Mouse (Mus musculus): ENCODE measurements around the gene Zfp423. TPM values are rescaled to one million over a fixed set of nuclear protein-coding genes. Genes with fewer than 3 reads are reported as not detected.
A peak's percentile ranks its signal among the peaks of the same experiment; 100 is the strongest.

Zfp423 gene
- 2.1 and 3.5 TPM in 2 replicates for polyA plus RNA-seq (2015; fragmentation: Nextera tagmentation; extraction: Ambion mirVana)

DNA sequence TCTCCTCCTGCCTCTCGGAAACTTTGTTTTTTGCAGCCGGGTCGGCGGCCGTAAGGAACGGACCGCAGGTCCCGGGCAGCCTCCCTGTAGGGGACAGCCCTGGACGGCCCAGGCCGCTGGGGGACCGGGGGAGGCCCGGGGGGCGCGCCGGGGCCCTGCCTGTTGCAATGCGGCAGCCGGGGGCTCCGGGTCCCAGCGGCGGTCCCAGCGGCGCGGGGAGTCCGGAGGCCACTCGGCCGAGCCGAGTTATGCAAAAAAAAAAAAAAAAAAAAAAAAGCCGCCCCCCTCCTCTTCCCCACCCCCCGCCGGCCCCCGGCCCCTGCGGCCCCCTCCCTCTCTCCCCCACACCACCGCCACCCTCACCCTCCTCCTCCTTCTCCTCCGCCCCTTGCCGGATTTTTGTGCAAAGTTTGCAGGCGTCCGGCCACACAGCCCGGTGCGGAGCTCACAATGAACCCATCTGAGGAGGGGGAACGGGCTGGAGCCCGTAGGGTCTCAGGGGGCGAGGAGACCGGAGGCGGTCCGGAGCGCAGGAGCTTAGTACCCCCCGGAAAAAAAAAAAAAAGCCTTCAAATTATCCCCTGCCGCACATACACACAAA, at the start of gene Zfp423:
Gene Zfp423 (minus strand): TSS at position 276 of the 601 bp plus-strand sequence.
- under 1% methylated on average over 32 of the region's 48 CpGs for WGBS
- H3K4me3 ChIP-seq (ENCODE audit: low read depth, low read length): peak within 1 kb of the TSS; percentile 72

DNA sequence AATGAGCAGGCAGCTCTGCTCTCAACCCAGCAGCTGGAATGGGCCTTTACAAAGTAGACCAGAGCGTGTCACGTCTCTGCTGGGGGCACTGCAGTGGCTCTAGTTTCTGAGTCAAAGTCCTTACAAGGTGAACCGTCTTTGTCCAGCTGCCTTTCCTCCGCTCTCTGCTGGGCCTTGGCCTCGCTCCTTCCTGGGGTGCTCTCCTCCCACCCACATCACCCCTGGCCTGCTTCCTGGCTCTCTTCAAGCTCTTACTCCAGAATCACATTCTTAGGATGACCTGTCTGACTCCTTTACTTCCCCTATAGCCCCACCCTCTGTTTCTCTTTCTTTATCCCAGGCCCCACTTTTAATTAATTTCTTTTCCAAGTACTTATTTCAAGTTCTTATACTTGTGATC, 47.4 kb upstream of the Zfp423 start:
- Histone ChIP-seq H3K27me3 (replicated peaks; ENCODE audit: insufficient read depth, low read length) (no peaks in the 10 kb centered on the region), H3K27ac (ENCODE audit: low read length) (no peak overlapping the region), H3K9me3 (ENCODE audit: low read length) (no peaks in the 10 kb centered on the region), H3K4me2 (replicated peaks; ENCODE audit: low read depth, low read length) (no peak overlapping the region), H3K4me1 (ENCODE audit: insufficient read depth, low read depth, low read length) (no peaks in the 10 kb centered on the region), H3K9ac (replicated peaks; ENCODE audit: low read depth) (no peak overlapping the region), H3K4me3 (ENCODE audit: low read depth, low read length) (no peak overlapping the region), H3K36me3 (ENCODE audit: insufficient read depth, low read length) (no peaks in the 10 kb centered on the region)
- TF ChIP-seq EP300 (IDR thresholded peaks at IDR 0.05) (no peak), CTCF (IDR thresholded peaks at IDR 0.05) (no peak)
- WGBS: 63% methylated on average over 5 of the region's 5 CpGs
- ATAC-seq: peak; percentile 26; the same call in 1 of the 2 replicates
- DNase-seq (ENCODE audit: low spot score): peak; percentile 21

More for the DNA sequence above, at the start of gene Zfp423:
- peak within 1 kb of the TSS; percentile 99 for H3K4me2 ChIP-seq (replicated peaks; ENCODE audit: low read depth, low read length)
- peaks cover 14% of the 10 kb centered on the region; the same call in 1 of the 2 replicates for H3K4me1 ChIP-seq (ENCODE audit: insufficient read depth, low read depth, low read length)
- H3K9ac ChIP-seq (replicated peaks; ENCODE audit: low read depth): peak within 1 kb of the TSS; percentile 71
- TF ChIP-seq EP300 (IDR thresholded peaks at IDR 0.05): no peak
- no peak for TF ChIP-seq CTCF (IDR thresholded peaks at IDR 0.05)
- ATAC-seq (peak; percentile 9), DNase-seq (ENCODE audit: low spot score) (peak; percentile 47)
- no peaks in the 10 kb centered on the region for H3K36me3 ChIP-seq (ENCODE audit: insufficient read depth, low read length)
- H3K9me3 ChIP-seq (ENCODE audit: low read length): no peaks in the 10 kb centered on the region
- H3K27ac ChIP-seq (ENCODE audit: low read length): peak within 1 kb of the TSS; percentile 83
- peaks cover 25% of the 10 kb centered on the region for H3K27me3 ChIP-seq (replicated peaks; ENCODE audit: insufficient read depth, low read length)

DNA sequence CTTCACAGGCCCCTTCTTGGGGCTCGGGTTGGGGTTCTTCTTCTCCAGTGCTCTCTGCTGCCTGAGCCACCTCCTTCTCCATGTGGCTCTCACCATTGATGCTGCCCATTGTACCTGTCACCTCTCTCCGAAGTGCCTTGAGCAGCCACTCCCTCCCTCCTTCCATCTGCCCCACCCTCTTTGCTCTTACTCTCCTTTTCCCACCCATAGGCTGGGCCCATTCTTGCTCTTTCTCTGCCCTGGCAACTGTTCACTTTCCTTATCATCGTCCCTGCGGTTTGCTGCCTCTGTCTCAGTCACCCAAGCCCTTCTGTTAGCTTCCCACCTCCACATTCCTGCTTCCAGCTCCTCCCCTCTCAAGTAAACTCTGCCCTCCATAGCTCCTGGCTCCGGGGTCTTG, 25.4 kb upstream of the Zfp423 start:
- Histone ChIP-seq H3K27ac (ENCODE audit: low read length) (no peak overlapping the region), H3K9me3 (ENCODE audit: low read length) (no peaks in the 10 kb centered on the region), H3K36me3 (ENCODE audit: insufficient read depth, low read length) (no peaks in the 10 kb centered on the region), H3K4me2 (replicated peaks; ENCODE audit: low read depth, low read length) (no peak overlapping the region), H3K9ac (replicated peaks; ENCODE audit: low read depth) (no peak overlapping the region), H3K4me1 (ENCODE audit: insufficient read depth, low read depth, low read length) (no peaks in the 10 kb centered on the region), H3K27me3 (replicated peaks; ENCODE audit: insufficient read depth, low read length) (no peaks in the 10 kb centered on the region), H3K4me3 (ENCODE audit: low read depth, low read length) (no peak overlapping the region)
- DNase-seq (ENCODE audit: low spot score) (no peak), ATAC-seq (no peak)
- TF ChIP-seq EP300 (IDR thresholded peaks at IDR 0.05) (no peak), CTCF (IDR thresholded peaks at IDR 0.05) (no peak)
- WGBS: 22% methylated on average over 5 of the region's 5 CpGs

DNA sequence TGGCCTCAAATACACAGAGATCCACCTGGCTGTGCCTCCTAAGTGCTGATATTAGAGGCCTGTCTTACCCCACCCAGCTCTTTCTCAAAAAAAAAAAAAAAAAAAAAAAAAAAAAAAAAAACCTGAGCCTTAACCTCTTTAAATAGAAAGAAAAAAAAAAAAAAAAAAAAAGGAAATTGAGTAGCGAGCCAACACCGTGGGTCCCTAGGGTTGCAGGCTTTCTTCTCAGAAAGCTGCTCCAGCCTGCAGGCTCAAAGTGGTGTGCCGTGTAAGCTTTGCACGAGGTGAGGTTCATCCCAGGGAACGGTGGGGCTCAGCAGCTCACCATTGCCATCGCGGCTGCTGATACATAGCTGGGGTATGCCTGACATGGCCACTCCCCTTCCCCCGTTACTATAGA, 24.6 kb upstream of the Zfp423 start:
- H3K36me3 ChIP-seq (ENCODE audit: insufficient read depth, low read length): no peaks in the 10 kb centered on the region
- H3K4me1 ChIP-seq (ENCODE audit: insufficient read depth, low read depth, low read length): no peaks in the 10 kb centered on the region
- H3K27me3 ChIP-seq (replicated peaks; ENCODE audit: insufficient read depth, low read length): no peaks in the 10 kb centered on the region
- TF ChIP-seq CTCF (IDR thresholded peaks at IDR 0.05) (no peak), EP300 (IDR thresholded peaks at IDR 0.05) (no peak)
- H3K4me3 ChIP-seq (ENCODE audit: low read depth, low read length): no peak overlapping the region
- H3K4me2 ChIP-seq (replicated peaks; ENCODE audit: low read depth, low read length): no peak overlapping the region
- no peak for DNase-seq (ENCODE audit: low spot score)
- ATAC-seq: no peak
- no peak overlapping the region for H3K27ac ChIP-seq (ENCODE audit: low read length)
- H3K9me3 ChIP-seq (ENCODE audit: low read length): no peaks in the 10 kb centered on the region
- 32% methylated on average over 8 of the region's 8 CpGs for WGBS
- H3K9ac ChIP-seq (replicated peaks; ENCODE audit: low read depth): no peak overlapping the region

DNA sequence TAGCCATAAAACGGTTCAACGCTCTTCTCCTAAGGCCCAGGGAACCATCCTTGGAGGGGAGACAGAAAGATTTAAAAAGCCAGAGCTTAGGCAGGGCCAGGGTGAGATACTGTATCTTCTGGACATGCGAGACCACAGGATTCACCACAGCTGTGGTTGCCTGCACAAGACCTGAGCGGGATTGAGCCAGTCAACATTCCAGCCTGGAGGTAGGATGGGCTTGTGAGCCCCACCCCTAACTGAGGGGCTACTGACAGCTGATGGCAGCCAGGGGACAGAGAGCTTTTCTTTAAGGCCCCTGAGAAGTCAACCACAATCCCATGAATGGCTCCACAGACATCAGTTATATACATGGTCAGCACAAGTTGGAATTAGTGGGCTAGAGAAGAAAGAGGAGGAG, 23.5 kb upstream of the Zfp423 start:
- no peak overlapping the region for H3K27ac ChIP-seq (ENCODE audit: low read length)
- TF ChIP-seq CTCF (IDR thresholded peaks at IDR 0.05) (no peak), EP300 (IDR thresholded peaks at IDR 0.05) (no peak)
- no peaks in the 10 kb centered on the region for H3K27me3 ChIP-seq (replicated peaks; ENCODE audit: insufficient read depth, low read length)
- no peak for DNase-seq (ENCODE audit: low spot score)
- no peak overlapping the region for H3K4me3 ChIP-seq (ENCODE audit: low read depth, low read length)
- no peaks in the 10 kb centered on the region for H3K36me3 ChIP-seq (ENCODE audit: insufficient read depth, low read length)
- no peak for ATAC-seq
- 93% methylated on average over 4 of the region's 4 CpGs for WGBS
- H3K9me3 ChIP-seq (ENCODE audit: low read length): no peaks in the 10 kb centered on the region
- no peaks in the 10 kb centered on the region for H3K4me1 ChIP-seq (ENCODE audit: insufficient read depth, low read depth, low read length)
- no peak overlapping the region for H3K9ac ChIP-seq (replicated peaks; ENCODE audit: low read depth)
- no peak overlapping the region for H3K4me2 ChIP-seq (replicated peaks; ENCODE audit: low read depth, low read length)

GRCm38 (mm10) chr8:87975466-87975809, 16.0 kb upstream of the Zfp423 start:
- no peaks in the 10 kb centered on the region for H3K9me3 ChIP-seq (ENCODE audit: low read length)
- H3K27ac ChIP-seq (ENCODE audit: low read length): no peak overlapping the region
- no peak overlapping the region for H3K9ac ChIP-seq (replicated peaks; ENCODE audit: low read depth)
- peaks cover 8% of the 10 kb centered on the region; the same call in 1 of the 2 replicates for H3K4me1 ChIP-seq (ENCODE audit: insufficient read depth, low read depth, low read length)
- TF ChIP-seq CTCF (IDR thresholded peaks at IDR 0.05): no peak
- TF ChIP-seq EP300 (IDR thresholded peaks at IDR 0.05): no peak
- peak; percentile 26 for DNase-seq (ENCODE audit: low spot score)
- no peaks in the 10 kb centered on the region for H3K36me3 ChIP-seq (ENCODE audit: insufficient read depth, low read length)
- WGBS: 6% methylated on average over 1 of the region's 1 CpGs
- no peak overlapping the region for H3K4me3 ChIP-seq (ENCODE audit: low read depth, low read length)
- peak overlapping the region; percentile 59; the same call in 1 of the 2 replicates for H3K4me2 ChIP-seq (replicated peaks; ENCODE audit: low read depth, low read length)
- H3K27me3 ChIP-seq (replicated peaks; ENCODE audit: insufficient read depth, low read length): no peaks in the 10 kb centered on the region
- ATAC-seq: peak; percentile 53; the same call in 1 of the 2 replicates

Data from lung, postnatal 0 days (tissue).